Comparison of ENCODE assay signal across 12 mouse cellular contexts in the genomic region with DNA sequence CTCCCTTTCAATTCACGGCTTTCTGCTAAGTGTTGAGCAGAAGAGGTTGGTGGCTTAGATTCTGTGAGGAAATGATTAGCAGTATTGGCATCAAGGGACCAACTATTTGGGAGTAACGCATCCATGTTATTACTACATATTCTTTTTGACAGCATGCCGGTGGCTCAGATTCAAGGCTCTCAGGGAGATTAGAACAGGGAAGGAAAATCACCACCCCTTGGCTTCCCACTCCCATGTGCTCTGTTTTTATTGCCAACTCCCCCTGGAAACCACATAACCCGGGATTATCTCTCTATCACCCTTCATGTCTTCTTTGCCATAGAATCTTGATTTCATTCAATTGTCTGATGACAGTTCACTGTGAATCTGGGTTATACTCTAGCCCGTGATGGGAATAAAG.
"Had no signal": no experiment of that assay in that cellular context is flagged by ENCODE, and none has a peak within 500 bp of the region (broad histone marks: within the 10 kb centered on the region; RNA-seq: fewer than 3 reads in every experiment).

No protein-coding gene starts in this region.

- DNase-seq: lung, embryonic 14.5 days; lung, postnatal 4 days; midbrain, embryonic 14.5 days; retina, postnatal 1 day; right cerebral cortex, adult 18-20 months; right cerebral cortex, postnatal 25 days; right cerebral cortex, postnatal 4 days; spleen, adult 18-20 months; thymus, adult 18-20 months; thymus, postnatal 14 days; thymus, postnatal 36 days had no signal

- ATAC-seq: midbrain, embryonic 16.5 days had no signal
